In genomic region chr2:167596726-167597491, GRCm38 (mm10) we compare ENCODE assay signal across 8 mouse cellular contexts. TPM values are rescaled to one million over a fixed set of nuclear protein-coding genes. Genes with fewer than 3 reads are reported as not detected.
DNase-seq lines count a peak whose midpoint lies in the region; ATAC-seq and TF ChIP-seq lines count a peak whose summit lies in the region.

No protein-coding gene starts in this region.

- peaks cover 32% of the 10 kb centered on the region for H3K4me1 ChIP-seq in E14TG2a.4 (replicated peaks; ENCODE audit: low read depth, low read length)
- peaks cover 13% of the 10 kb centered on the region for H3K4me1 ChIP-seq in heart, postnatal 0 days (ENCODE audit: control insufficient read depth, insufficient read depth)
- no peaks in the 10 kb centered on the region for H3K4me1 ChIP-seq in liver, embryonic 16.5 days (ENCODE audit: control insufficient read depth, low read depth, low read length)

- 48% methylated on average over 27 of the region's 27 CpGs for WGBS in heart, postnatal 0 days
- 51% methylated on average over 26 of the region's 27 CpGs for WGBS in liver, embryonic 16.5 days (ENCODE audit: insufficient replicate concordance)

- ATAC-seq in heart, postnatal 0 days (ENCODE audit: insufficient read depth, low read depth), result no peak
- ATAC-seq in liver, embryonic 16.5 days (ENCODE audit: low read depth), result no peak
- no peak for ATAC-seq in erythroid progenitor cell, adult 5-6 weeks (replicated peaks; ENCODE audit: low FRiP score, poor library complexity, severe bottlenecking)

- no peaks in the 10 kb centered on the region for H3K36me3 ChIP-seq in E14TG2a.4 (ENCODE audit: insufficient read depth, low read length)
- H3K36me3 ChIP-seq in heart, postnatal 0 days (replicated peaks; ENCODE audit: control insufficient read depth, insufficient read depth, low read length), result no peaks in the 10 kb centered on the region
- H3K36me3 ChIP-seq in liver, embryonic 16.5 days (ENCODE audit: control insufficient read depth, insufficient read depth), result no peaks in the 10 kb centered on the region

- H3K4me3 ChIP-seq in E14TG2a.4 (replicated peaks; ENCODE audit: low read length), result peak overlapping the region; percentile 72
- H3K4me3 ChIP-seq in heart, postnatal 0 days (ENCODE audit: low read depth, low read length), result peak overlapping the region; percentile 12; the same call in 1 of the 2 replicates
- H3K4me3 ChIP-seq in liver, embryonic 16.5 days (ENCODE audit: low read depth, low read length), result no peak overlapping the region

- peak overlapping the region; percentile 40 for H3K9ac ChIP-seq in heart, postnatal 0 days (replicated peaks; ENCODE audit: low read depth, low read length)
- H3K9ac ChIP-seq in liver, embryonic 16.5 days (ENCODE audit: low read depth, low read length), result no peak overlapping the region

- TF ChIP-seq CTCF in E14TG2a.4 (conservative IDR thresholded peaks at IDR 0.05; ENCODE audit: low read length), result no peak
- TF ChIP-seq CTCF in heart, postnatal 0 days (IDR thresholded peaks at IDR 0.05; ENCODE audit: low read depth), result no peak

- peak overlapping the region; percentile 49 for H3K27ac ChIP-seq in heart, postnatal 0 days (ENCODE audit: low read depth)
- H3K27ac ChIP-seq in liver, embryonic 16.5 days (ENCODE audit: low read length), result 0 out of 2 replicates have a peak overlapping the region, but pooled peaks have one; percentile 17

- peak; percentile 60 to 71 for DNase-seq in cerebellum, postnatal 10 days
- DNase-seq in cerebellum, adult 11-12 months, result no peak
- DNase-seq in heart, postnatal 0 days (ENCODE audit: low spot score), result no peak
- no peak for DNase-seq in right cerebral cortex, postnatal 25 days
- no peak for DNase-seq in urinary bladder, postnatal 25 days (ENCODE audit: low spot score)

- no peaks in the 10 kb centered on the region for H3K9me3 ChIP-seq in E14TG2a.4 (ENCODE audit: low read length)
- no peaks in the 10 kb centered on the region for H3K9me3 ChIP-seq in heart, postnatal 0 days (replicated peaks; ENCODE audit: control insufficient read depth, low read length)
- H3K9me3 ChIP-seq in liver, embryonic 16.5 days (replicated peaks; ENCODE audit: control insufficient read depth, low read length), result no peaks in the 10 kb centered on the region

- peak overlapping the region; percentile 46 for H3K4me2 ChIP-seq in heart, postnatal 0 days (ENCODE audit: low read depth, low read length)
- H3K4me2 ChIP-seq in liver, embryonic 16.5 days (ENCODE audit: low read depth, low read length), result 0 out of 2 replicates have a peak overlapping the region, but pooled peaks have one; percentile 13

- H3K27me3 ChIP-seq in E14TG2a.4 (ENCODE audit: insufficient read depth, low read length), result peaks cover 83% of the 10 kb centered on the region
- H3K27me3 ChIP-seq in heart, postnatal 0 days (ENCODE audit: control insufficient read depth, insufficient read depth, low read length), result no peaks in the 10 kb centered on the region
- no peaks in the 10 kb centered on the region; the same call in 1 of the 2 replicates for H3K27me3 ChIP-seq in liver, embryonic 16.5 days (ENCODE audit: control insufficient read depth, insufficient read depth, low read depth, low read length)

- no peak for TF ChIP-seq EP300 in heart, postnatal 0 days (IDR thresholded peaks at IDR 0.05; ENCODE audit: low read depth)

RNA-seq across cellular contexts. Expression of gene Ube2v1, which starts 35.0 kb away (rescaled TPM):
- 74.5 and 94.6 TPM in 2 replicates for total RNA-seq in heart, postnatal 0 days (2014; rRNA removed; ENCODE audit: low replicate concordance)
- 150 and 152 TPM in 2 replicates for polyA plus RNA-seq in heart, postnatal 0 days (2015; fragmentation: Nextera tagmentation; extraction: Ambion mirVana)
- polyA plus RNA-seq in liver, embryonic 16.5 days (2015; fragmentation: Nextera tagmentation; extraction: Ambion mirVana), result 168 and 175 TPM in 2 replicates
- 186 and 189 TPM in 2 replicates for total RNA-seq in erythroid progenitor cell, adult 5-6 weeks (2015; ENCODE audit: low replicate concordance)
- 82.3 and 114 TPM in 2 replicates for total RNA-seq in erythroid progenitor cell, adult 5-6 weeks (2017; ENCODE audit: low replicate concordance)

RNA-seq across cellular contexts. Expression of gene Snai1, which starts 58.9 kb away (rescaled TPM):
- total RNA-seq in heart, postnatal 0 days (2014; rRNA removed; ENCODE audit: low replicate concordance), result 1.5 TPM in 1 of 2 replicates, not detected in the other
- 6.0 and 7.0 TPM in 2 replicates for polyA plus RNA-seq in heart, postnatal 0 days (2015; fragmentation: Nextera tagmentation; extraction: Ambion mirVana)
- polyA plus RNA-seq in liver, embryonic 16.5 days (2015; fragmentation: Nextera tagmentation; extraction: Ambion mirVana), result 1.5 TPM in 2 replicates
- total RNA-seq in erythroid progenitor cell, adult 5-6 weeks (2015; ENCODE audit: low replicate concordance), result not detected in 2 replicates
- total RNA-seq in erythroid progenitor cell, adult 5-6 weeks (2017; ENCODE audit: low replicate concordance), result not detected in 2 replicates

Comparison
In these comparisons a context has a peak if more than half of its experiments do, and no peak if none do; other contexts are left out.
1. DNase-seq: peak in cerebellum, postnatal 10 days (2 of 2); none in cerebellum, adult 11-12 months (single experiment), heart, postnatal 0 days (single experiment), right cerebral cortex, postnatal 25 days (single experiment) and urinary bladder, postnatal 25 days (single experiment).